Mouse (Mus musculus): ENCODE measurements around the gene Fbxo11.
"Not testable (repeated sequence)": the region's sequence is repeated elsewhere in the genome, so short reads cannot be mapped to it uniquely, and the experiment has no call there.

- TF ChIP-seq CTCF (IDR thresholded peaks at IDR 0.05; ENCODE audit: borderline replicate concordance, extremely low read depth, insufficient read depth, insufficient read length); POLR2A (IDR thresholded peaks at IDR 0.05; ENCODE audit: borderline replicate concordance, extremely low read depth, insufficient read depth, insufficient read length, poor library complexity, severe bottlenecking): not testable (repeated sequence)
These were observed 85.4 kb downstream of the Fbxo11 start for GRCm38 (mm10) chr17:87979696-87980095.
